Mouse (Mus musculus) layer of hippocampus, postnatal 36 days (tissue): ENCODE results near the gene Smn1. TPM values are rescaled to one million over a fixed set of nuclear protein-coding genes. Genes with fewer than 3 reads are reported as not detected.
A peak's percentile ranks its signal among the peaks of the same experiment; 100 is the strongest.
"Not testable (repeated sequence)": the region's sequence is repeated elsewhere in the genome, so short reads cannot be mapped to it uniquely, and the experiment has no call there.

Experiments
- DNase-seq, 2 experiments: peaks; one replicate each; pipeline ENCODE4 v3.0.0; 2022
- total RNA-seq, 2 experiments: library from RNA; stranded (reverse); gene quantifications; 2 replicates each; pipeline ENCODE4 v1.2.3; 2021

The Smn1 gene
- 10 to 100 TPM; 34.1 to 43.9 TPM for total RNA-seq

DNA sequence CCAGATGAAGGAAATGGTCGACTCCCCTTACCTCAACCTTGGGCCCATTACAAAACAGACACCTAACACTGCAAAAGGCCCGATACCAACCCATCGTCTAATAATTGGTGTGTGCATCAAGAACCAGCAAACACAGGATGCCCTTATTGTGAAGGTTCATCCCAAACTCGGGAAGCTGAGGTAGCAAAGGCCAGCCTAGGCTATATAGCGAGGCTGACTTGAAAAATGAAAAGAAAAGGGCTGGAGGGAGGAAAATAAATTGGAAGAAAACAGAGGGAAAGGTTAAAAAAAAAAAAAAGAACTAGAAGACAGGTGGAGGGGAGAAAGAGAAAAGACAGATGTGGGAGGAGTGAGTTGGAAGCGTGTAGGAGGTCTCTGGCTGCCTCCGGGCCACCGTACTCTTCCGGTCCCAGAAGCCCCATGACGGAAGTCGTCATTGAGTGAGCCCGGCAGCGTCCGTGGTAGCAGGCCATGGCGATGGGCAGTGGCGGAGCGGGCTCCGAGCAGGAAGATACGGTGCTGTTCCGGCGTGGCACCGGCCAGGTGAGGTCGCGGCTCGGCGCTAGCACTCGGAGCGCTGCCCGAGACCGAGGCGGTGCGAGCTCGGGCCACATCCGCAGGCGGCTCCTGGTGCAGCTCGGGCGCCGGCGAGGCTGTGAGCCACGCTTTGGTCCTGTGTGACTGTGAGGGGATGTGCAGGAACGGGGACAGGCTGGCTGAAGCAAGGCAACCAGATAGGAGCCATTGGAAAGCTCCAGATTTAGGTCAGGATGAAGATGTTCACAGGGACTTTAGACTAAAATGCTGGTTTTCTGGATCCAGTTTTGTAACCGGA is at the start of gene Smn1:
TSS of gene Smn1 (plus strand) at position 430 of the 835 bp plus-strand sequence.
- DNase-seq = peak; percentile 94 to 96

DNA sequence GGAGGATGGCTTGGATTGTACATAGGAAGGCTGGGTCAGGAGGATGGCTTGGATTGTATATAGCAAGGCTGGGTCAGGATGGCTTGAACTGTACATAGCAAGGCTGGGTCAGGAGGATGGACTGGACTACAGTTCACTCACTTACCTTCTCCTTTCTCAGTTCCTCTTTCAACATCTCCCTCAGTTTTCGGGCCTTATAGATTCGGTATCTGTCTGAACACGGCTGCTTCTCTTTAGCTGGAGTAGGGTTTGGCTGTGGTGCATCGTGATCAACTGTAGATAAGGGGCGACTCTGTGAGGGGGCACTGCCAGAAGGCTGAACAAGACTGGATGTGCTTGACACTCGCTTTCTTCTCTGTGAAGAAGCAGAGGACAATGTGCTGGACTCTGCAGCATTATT is 25.8 kb upstream of the Smn1 start:
- DNase-seq = no peak

DNA sequence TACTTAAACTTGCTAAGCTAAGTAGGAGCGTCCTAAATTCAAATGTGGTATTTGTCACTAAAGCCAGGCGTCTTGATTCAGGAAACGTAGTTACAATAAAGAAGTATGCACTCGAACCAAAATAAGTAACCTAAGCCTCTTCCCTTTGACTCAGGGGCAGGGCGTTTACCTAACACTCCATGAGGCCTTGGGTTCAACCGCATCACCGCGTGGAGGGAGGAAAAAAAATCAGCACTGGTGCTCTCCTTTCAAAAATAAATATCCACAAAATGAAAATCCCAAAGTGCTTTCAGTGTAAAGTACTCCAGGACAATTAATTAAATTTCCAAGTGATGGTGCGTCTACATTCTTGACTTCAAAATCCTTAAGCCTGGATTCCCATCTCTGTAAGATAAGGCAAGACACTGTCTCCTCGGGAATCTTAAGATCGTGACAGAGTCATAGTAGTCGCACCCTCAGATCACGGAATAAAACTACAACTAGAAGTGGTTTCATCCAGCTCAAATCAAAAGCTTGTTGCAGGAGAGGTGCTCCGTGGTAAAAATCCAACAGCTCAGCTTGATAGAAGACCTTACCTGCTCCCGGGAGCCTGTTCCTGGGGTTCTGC is 21.5 kb upstream of the Smn1 start:
- no peak for DNase-seq

DNA sequence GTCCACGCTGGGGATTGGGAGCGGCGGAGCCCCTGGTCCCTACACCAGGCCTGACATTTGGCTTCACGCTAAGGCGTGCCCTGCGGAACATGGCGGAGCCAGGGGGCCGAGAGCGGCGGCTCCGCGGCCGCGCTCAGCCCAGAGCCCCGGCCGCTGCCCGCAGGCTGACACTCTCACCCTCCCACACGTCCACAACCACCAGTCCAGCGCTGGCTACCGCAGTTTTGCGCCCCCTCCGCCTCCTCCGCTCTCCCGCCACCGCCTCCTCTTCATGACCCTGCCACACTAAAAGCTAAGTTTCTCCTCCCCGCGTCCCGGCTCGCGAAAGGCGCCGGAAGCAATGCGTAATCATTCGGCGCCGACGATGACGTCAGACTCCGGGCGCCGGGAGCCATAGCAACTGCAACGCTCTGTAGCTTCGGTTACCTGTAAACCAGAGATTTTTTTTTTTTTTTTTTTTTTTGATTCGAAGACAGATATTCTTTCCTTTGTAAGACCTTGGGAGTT is 20.9 kb upstream of the Smn1 start, which contains the start of gene Bdp1:
TSS of gene Bdp1 (minus strand) at position 323 of the 507 bp plus-strand sequence.
- peak; percentile 93 to 94 for DNase-seq

DNA sequence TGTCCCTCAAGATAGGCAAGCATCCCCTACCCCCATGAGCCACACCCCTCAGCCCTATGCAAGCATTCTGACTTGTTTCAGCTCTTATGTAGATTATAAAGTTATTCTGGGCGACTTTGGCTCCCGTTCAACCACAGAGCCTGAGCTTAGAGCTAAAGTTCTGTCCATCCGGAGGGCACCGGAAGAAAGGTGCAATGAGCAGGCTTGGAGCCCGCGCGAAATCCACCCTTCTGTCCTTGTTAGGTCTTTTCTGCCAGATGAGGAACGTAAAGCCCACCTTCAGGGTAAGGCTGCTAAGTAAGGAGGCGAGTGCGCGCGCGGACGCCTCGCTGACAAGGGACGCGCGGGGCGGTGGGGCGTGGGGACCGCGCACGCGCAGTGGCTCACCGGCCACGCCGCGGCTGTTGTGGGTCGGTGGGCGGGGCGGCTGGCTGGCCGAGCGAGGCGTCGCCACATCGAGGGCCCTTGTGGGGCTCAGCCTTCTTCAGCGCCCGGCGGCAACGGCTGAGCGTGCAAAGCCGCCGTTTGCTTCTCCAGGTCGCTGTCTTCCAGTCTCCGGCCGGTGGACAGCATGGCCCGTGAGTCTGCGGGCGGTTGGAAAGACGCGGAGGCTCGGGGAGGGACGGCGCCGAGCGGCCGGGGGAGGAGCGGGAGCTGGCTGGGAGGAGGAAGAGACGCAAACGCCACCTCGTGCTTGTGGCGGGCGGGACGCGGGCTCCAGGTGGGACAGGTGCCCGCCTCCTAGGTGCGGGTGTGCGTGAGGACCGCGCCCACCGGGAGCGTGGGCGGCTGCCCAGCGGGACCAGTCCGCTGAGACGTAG is 16.8 kb upstream of the Smn1 start, which contains the start of gene Serf1:
TSS of gene Serf1 (plus strand) at position 361 of the 821 bp plus-strand sequence.
- peak; percentile 80 to 84 for DNase-seq

DNA sequence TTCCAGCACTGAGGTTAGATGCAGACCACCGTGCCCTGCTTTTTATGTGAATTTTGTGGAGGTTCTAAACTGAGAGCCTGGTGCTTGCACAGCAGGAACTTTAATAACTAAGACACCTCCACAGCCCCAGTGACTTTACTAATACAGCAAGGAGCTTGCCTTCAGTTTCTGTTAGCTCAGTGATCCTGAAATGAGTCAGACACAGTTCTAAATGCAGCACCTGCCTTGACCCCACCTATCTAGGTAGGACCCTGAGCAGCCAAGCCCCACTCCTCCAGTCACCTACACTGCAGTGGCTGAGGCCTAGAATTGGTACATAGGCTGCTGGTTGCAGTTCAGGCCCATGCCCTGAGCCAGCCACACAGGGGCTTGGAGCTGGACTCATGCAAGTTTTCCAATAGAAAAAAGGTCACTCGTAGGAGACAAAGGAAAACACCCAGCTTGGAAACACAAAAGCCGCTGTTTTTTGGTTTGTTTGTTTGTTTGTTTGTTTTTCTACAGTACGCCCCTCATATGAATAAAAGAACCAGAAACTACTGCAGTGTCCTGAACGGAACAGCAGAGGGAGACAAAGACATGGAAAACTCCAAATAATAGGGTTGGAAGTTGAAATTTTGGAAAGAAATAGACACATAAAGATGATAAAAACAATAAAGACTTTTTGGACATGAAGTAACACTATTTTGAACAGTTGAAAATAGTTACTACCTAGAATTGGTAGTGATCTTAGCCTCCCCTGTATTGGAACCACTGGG is 12.3 kb upstream of the Smn1 start:
- DNase-seq = no peak

DNA sequence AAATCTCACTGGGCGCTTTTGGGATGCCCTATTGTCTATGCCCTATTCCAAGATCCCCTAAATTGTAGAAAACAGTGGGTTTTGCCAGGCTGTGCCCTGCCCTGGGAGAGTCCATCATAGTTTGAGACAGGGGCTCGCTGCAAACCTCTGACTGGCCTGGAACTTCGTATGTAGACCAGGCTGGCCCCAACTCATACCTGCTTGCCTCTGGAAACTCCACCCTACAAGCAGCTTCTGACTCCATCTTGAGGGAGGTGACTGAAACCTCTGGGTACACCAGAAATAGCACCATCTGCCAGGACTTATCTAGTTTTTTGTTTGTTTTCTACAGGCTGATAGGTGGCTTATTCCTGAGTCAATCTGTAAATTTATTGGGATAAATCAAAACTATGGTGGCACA is 682 bp upstream of the Smn1 start:
- DNase-seq = no peak

DNA sequence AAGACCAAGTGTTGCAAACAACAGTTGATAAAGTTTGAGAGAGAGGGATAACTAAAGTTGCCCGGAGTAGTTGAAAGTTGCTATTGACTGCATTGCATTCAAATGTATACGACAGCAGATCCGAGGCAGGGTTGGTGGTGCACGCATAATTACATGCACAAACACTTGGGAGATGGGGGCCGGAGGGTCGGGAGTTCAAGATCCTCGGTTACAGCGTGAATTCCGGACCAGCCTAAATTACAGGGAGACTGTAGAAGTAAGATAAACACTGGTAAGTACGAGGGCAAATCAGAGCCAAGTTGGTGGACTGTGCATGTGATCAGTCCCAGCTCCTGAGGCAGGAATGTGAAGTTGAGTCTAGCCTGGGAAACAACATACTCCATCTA is 599 bp downstream of the Smn1 start:
- DNase-seq = no peak

DNA sequence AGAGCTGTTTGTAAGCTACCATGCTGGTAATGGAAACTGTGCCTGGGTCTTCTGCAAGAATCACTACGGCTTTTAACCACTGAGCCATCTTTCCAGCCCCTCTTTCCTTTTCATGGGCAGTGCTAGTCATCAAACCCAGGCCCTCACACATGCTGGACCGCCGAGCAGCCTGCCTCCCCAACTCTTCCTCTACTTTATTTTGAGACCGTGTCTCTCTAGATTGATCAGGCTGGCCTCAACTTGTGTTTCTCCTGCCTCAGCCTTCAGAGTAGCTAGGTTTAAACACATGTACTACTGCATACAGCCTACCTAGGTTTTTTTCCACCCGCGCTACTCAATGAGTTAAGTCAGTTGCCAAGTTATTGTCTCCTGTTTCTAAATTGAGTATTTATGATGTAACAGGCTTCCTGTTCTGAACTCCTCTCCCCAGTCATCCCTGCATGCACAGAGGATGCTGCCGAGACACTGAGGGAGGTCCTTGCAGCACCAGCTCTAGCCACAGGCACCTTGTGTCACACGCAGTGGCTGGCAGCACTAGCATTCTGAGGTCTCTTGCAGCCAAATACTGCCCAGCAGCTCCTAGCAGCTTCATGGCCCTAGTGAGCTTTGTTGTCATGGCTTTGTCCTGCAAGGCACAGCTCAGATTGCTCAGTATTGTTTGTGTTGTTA is 17.1 kb downstream of the Smn1 start:
- DNase-seq = no peak

DNA sequence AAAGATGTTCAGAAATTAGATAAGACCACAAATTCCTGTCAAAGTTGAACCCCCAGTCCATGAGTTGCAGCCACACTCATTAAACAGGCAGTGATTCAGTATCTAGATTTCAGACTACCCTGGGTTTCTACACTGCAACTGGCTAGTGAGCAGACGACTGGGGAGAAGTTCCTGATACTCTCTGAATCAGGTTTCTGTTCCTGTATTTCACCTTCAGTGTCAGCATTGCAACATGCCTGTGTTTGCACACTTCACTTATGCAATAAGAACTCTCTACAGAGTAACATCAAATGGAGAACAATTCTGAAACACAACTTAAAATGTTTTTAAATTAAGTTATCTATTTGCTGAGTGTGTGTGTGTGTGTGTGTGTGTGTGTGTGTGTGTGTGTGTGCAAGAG is 28.0 kb downstream of the Smn1 start:
- no peak for DNase-seq

DNA sequence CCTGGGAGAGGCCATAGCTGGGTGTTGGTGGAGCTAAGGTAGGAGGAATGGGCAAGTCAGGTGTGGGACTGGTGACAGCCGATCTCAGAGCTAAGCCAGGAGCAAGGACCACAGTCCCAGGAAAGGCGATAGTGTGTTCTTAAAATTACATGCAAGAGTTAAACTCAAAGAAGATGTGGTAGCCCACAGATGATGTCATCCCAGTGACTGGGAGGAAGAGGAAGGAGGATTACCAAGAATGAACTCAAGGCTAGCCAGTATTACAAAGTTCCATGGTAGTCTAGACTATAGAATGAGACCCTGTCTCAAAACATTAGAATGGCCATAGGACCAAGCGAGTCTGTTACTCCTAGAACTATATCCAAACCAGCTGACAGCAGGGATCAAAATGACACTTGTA is 32.0 kb downstream of the Smn1 start:
- no peak for DNase-seq

DNA sequence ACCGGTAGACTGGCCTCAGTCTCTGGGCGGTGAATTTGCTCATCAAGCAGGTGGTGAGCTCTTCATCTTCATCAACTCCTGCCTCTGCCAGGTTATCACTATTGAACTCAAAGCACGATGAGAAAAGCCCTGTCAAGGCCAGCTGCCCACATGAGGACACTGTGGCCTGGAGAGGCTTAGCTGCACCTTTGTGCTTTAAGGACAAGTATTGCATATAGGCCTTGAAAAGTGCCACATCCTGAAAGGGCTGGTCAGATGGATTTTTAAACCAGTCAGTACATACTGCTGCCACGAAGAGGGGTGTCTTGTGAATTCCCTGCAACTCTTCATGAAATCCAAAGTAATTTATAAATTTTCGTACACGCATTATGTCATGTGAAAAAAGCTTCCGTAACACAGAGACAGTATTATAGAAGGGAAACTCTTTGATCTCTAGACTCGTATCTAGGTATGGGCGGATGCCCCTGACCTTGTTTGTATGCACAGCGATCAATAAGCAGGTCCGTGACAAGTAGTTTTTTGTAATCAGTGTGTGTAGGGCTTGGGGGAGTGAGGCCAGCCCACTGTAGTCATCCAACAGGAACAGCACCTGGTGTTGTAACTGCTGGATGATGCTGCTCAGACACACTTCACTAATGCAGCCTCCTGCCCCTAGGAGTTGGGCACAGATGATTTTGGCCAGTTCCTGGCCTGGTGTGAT is 36.7 kb downstream of the Smn1 start:
- not testable (repeated sequence) for DNase-seq

DNA sequence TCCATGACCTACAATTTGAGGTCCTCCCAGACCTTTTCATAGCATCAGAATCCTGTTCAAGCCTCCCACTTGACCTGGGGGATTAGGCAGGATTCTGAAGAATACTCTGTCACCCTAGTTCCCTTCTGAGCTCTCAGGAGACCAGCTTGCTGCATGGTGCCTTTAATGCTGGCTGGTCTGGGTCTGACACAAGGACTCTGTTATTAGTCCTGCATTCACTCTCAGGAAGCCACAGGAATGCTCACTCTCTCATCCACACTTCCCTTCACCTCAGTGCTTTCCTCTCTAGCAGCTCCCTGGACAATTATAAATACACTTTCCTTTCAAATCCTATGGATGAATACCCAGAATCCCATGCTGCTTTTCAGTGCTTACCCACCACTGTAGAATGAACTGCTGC is 37.8 kb downstream of the Smn1 start:
- DNase-seq = not testable (repeated sequence)

DNA sequence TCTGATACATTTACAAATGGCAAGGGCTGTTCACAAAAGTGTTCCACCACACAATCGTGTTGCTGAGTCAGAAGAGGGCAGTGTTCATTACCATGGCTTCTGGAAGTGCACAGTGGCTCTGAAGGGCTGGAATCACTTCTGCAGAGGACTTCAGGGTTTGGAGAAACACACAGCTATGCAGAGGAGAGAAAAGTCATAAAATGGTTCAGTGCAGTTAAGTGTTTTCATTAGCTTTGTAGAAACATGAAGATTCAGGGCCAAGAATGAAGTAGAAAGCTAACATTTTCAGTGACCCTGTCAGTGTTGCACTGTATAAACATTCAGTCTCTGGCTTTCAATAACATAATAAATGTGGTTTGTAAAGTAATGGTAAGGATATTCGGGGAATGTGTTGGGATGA is 41.7 kb downstream of the Smn1 start:
- DNase-seq = not testable (repeated sequence)

DNA sequence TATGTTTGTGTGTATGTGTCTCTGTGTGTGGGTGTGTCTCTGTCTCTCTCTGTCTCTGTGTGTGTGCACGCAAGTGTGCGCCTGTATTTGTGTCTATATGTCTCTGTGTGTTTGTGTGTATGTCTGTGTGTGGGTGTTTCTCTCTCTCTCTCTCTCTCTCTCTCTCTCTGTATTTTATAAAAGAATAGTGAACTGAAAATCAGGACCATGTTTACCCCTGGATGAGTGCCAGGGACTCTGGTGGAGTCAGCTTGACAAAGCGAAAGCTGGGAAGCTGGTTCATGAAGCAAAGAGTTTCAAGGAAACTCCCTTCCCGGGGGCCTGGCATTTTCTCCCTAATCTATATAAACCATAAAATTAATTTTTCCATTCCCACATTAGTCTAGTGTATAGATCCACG is 49.7 kb downstream of the Smn1 start:
- DNase-seq = not testable (repeated sequence)

DNA sequence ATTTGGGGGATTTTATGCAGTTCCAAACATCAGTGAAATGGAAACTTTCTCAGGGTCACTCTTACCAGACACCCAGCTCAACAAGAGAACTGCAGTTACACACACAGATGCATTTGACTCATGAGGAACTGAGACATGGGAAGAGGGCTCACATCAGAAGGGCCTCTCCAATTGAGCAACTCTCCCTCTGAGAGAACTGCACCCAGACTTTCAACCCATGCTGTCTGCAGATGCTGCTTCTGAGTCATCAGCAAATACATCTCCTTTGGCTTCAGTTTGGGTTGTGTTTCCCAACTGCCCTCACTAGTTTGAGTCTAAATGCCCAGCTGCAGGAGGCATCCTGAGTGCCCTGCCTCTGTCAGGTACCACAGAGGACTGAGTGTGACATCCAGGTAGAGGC is 58.5 kb downstream of the Smn1 start:
- DNase-seq = not testable (repeated sequence)
